Mouse (Mus musculus) 416B (cell line): Measurements from ENCODE around the gene Rsg1.

Experiments
- DNase-seq: peaks from one replicate; pipeline ENCODE4 v3.0.0; 2011; ENCODE audit warnings: low read depth

Rsg1 gene

GRCm38 (mm10) chr4:141247776-141248613, 34.2 kb downstream of the Rsg1 start:
- DNase-seq = no peak

- DNase-seq = no peak
These were observed 34.8 kb downstream of the Rsg1 start for GRCm38 (mm10) chr4:141248614-141248978.

- DNase-seq = no peak
These were observed 35.6 kb downstream of the Rsg1 start for GRCm38 (mm10) chr4:141249383-141249782.

GRCm38 (mm10) chr4:141251071-141251470, 37.3 kb downstream of the Rsg1 start:
- no peak for DNase-seq

GRCm38 (mm10) chr4:141252641-141253040, 38.9 kb downstream of the Rsg1 start:
- peak; percentile 42 for DNase-seq

- DNase-seq = no peak
These were observed 40.5 kb downstream of the Rsg1 start for GRCm38 (mm10) chr4:141254234-141254633.

GRCm38 (mm10) chr4:141257440-141257839, 43.7 kb downstream of the Rsg1 start:
- peak; percentile 36 for DNase-seq

- no peak for DNase-seq
These were observed 45.7 kb downstream of the Rsg1 start for GRCm38 (mm10) chr4:141259413-141259812.

- DNase-seq = no peak
These were observed 46.4 kb downstream of the Rsg1 start for GRCm38 (mm10) chr4:141260007-141260723.

- DNase-seq = no peak
These were observed 49.3 kb downstream of the Rsg1 start for GRCm38 (mm10) chr4:141262906-141263637.

GRCm38 (mm10) chr4:141265979-141266637, 52.4 kb downstream of the Rsg1 start:
- DNase-seq = no peak

- DNase-seq = no peak
These were observed 53.5 kb downstream of the Rsg1 start for GRCm38 (mm10) chr4:141267250-141267649.

- DNase-seq = peak; percentile 54
These were observed 54.1 kb downstream of the Rsg1 start for GRCm38 (mm10) chr4:141267837-141268236.

GRCm38 (mm10) chr4:141268350-141268749, 54.6 kb downstream of the Rsg1 start:
- DNase-seq = no peak

- DNase-seq = peak; percentile 86
These were observed 55.3 kb downstream of the Rsg1 start for GRCm38 (mm10) chr4:141269080-141269479.

GRCm38 (mm10) chr4:141270201-141270940, 56.6 kb downstream of the Rsg1 start:
- DNase-seq = no peak

GRCm38 (mm10) chr4:141271228-141271627, 57.5 kb downstream of the Rsg1 start:
- no peak for DNase-seq

- no peak for DNase-seq
These were observed 58.0 kb downstream of the Rsg1 start for GRCm38 (mm10) chr4:141271721-141272120.

GRCm38 (mm10) chr4:141272878-141273277, 59.1 kb downstream of the Rsg1 start:
- DNase-seq = peak; percentile 88

GRCm38 (mm10) chr4:141273296-141273695, 59.5 kb downstream of the Rsg1 start:
- DNase-seq = peak; percentile 82
